ENCODE assay signal across 15 mouse cellular contexts in genomic region chr17:51961337-51961736, GRCm38 (mm10).
"Had no signal": no experiment of that assay in that cellular context is flagged by ENCODE, and none has a peak within 500 bp of the region (broad histone marks: within the 10 kb centered on the region; RNA-seq: fewer than 3 reads in every experiment).

No protein-coding gene starts in this region.

- H3K27me3 ChIP-seq: intestine, embryonic 15.5 days; limb, embryonic 15.5 days; liver, embryonic 12.5 days; megakaryocyte, embryonic 14.5 days; midbrain, embryonic 15.5 days; neural tube, embryonic 12.5 days had no signal

- H3K36me3 ChIP-seq: intestine, embryonic 15.5 days; limb, embryonic 15.5 days; liver, embryonic 12.5 days; midbrain, embryonic 15.5 days; neural tube, embryonic 12.5 days had no signal

- DNase-seq: kidney, adult 18-20 months; kidney, postnatal 10 days; lung, embryonic 14.5 days; lung, postnatal 10 days; thymus, adult 18-20 months; thymus, postnatal 14 days had no signal

- H3K4me3 ChIP-seq: intestine, embryonic 15.5 days; limb, embryonic 15.5 days; liver, embryonic 12.5 days; megakaryocyte, embryonic 14.5 days; midbrain, embryonic 15.5 days; neural tube, embryonic 12.5 days had no signal

- H3K4me2 ChIP-seq: intestine, embryonic 15.5 days; limb, embryonic 15.5 days; liver, embryonic 12.5 days; lung, embryonic 14.5 days; midbrain, embryonic 11.5 days; midbrain, embryonic 15.5 days; neural tube, embryonic 12.5 days had no signal

- H3K27ac ChIP-seq: intestine, embryonic 15.5 days; limb, embryonic 15.5 days; liver, embryonic 12.5 days; macrophage; midbrain, embryonic 15.5 days; neural tube, embryonic 12.5 days; stomach, postnatal 0 days had no signal

- ATAC-seq: intestine, embryonic 15.5 days; liver, embryonic 12.5 days; midbrain, embryonic 15.5 days had no signal

- H3K9ac ChIP-seq: intestine, embryonic 15.5 days; limb, embryonic 15.5 days; liver, embryonic 12.5 days; lung, embryonic 14.5 days; midbrain, embryonic 15.5 days; neural tube, embryonic 12.5 days had no signal

- H3K4me1 ChIP-seq: intestine, embryonic 15.5 days; limb, embryonic 15.5 days; liver, embryonic 12.5 days; midbrain, embryonic 15.5 days; neural tube, embryonic 12.5 days had no signal

- H3K9me3 ChIP-seq: intestine, embryonic 15.5 days; limb, embryonic 15.5 days; liver, embryonic 12.5 days; midbrain, embryonic 15.5 days; neural tube, embryonic 12.5 days had no signal
